Mouse (Mus musculus) liver, adult 2 months (tissue): ENCODE measurements around the gene Napa. TPM values are rescaled to one million over a fixed set of nuclear protein-coding genes. Genes with fewer than 3 reads are reported as not detected.

Source experiments
- DNase-seq: peaks from one replicate; pipeline ENCODE4 v3.0.0-alpha.2; 2011; ENCODE audit warnings: low read depth, low spot score; ENCODE audit errors: extremely low read depth
- H3K27ac ChIP-seq: fragments of 200-500 bp; replicated peaks from 2 replicates; pipeline ENCODE4 v1.5.1; 2012; ENCODE audit warnings: low read depth, mild to moderate bottlenecking, control low read depth, inconsistent platforms, low read length; ENCODE audit not compliant: insufficient read depth
- H3K27me3 ChIP-seq: fragments of 200-500 bp; 2 replicates; pipeline ENCODE4 v1.6.1; 2012; ENCODE audit warnings: mild to moderate bottlenecking, moderate library complexity, low read length, inconsistent platforms; ENCODE audit not compliant: control insufficient read depth, insufficient read depth
- H3K36me3 ChIP-seq: fragments of 200-500 bp; 2 replicates; pipeline ENCODE4 v1.6.1; 2012; ENCODE audit warnings: low read length, inconsistent platforms; ENCODE audit not compliant: control insufficient read depth, insufficient read depth
- H3K4me1 ChIP-seq: fragments of 200-500 bp; 2 replicates; pipeline ENCODE4 v1.6.1; 2011; ENCODE audit warnings: low read length; ENCODE audit not compliant: control insufficient read depth, insufficient read depth
- H3K4me3 ChIP-seq: fragments of 200-500 bp; 2 replicates; pipeline ENCODE4 v1.5.1; 2011; ENCODE audit warnings: low read depth, mild to moderate bottlenecking, control low read depth, low read length, moderate library complexity; ENCODE audit not compliant: insufficient read depth
- H3K79me2 ChIP-seq: fragments of 200-500 bp; 2 replicates; pipeline ENCODE4 v1.6.1; 2012; ENCODE audit warnings: inconsistent platforms, mild to moderate bottlenecking, low read length, moderate library complexity; ENCODE audit not compliant: control insufficient read depth, insufficient read depth
- H3K9ac ChIP-seq: fragments of 200-500 bp; 2 replicates; pipeline ENCODE4 v1.6.1; 2012; ENCODE audit warnings: low read depth, mild to moderate bottlenecking, control low read depth, inconsistent platforms, low read length
- CTCF ChIP-seq: fragments of 200-500 bp; IDR thresholded peaks from 2 replicates; pipeline ENCODE4 v1.5.1; 2011; ENCODE audit warnings: low read depth, low read length, control low read depth
- POLR2A ChIP-seq: fragments of 200-500 bp; IDR thresholded peaks from 2 replicates; pipeline ENCODE4 v1.6.1; 2011; ENCODE audit warnings: low read length, control low read depth; ENCODE audit not compliant: insufficient read depth; ENCODE audit errors: extremely low read depth
- WGBS: fragments of 180-500 bp; shearing (Covaris S2); methylation state at CpG from one replicate; pipeline ENCODE4 v1.1.7; 2018; 5-methylcytosine and 5-hydroxymethylcytosine counted together
- polyA plus RNA-seq: library from polyadenylated mRNA; depleted of rRNA; stranded (reverse); fragments of >200 nt; gene quantifications from 2 replicates; pipeline ENCODE4 v1.2.3, GENCODE M21; 2012
- total RNA-seq: library from RNA; depleted of rRNA; stranded (reverse); fragments of >200 nt; gene quantifications from 2 replicates; pipeline ENCODE4 v1.2.3, GENCODE M21; 2014

Gene Napa
- total and polyA plus RNA-seq, 2 experiments: 47.4 to 146 TPM

- peaks cover 13% of the 10 kb centered on the region for H3K4me1 ChIP-seq
- H3K27me3 ChIP-seq: no peaks in the 10 kb centered on the region
- peak overlapping the region; percentile 69 for H3K4me3 ChIP-seq
- peaks cover 3% of the 10 kb centered on the region; the same call in 1 of the 2 replicates for H3K79me2 ChIP-seq
- H3K9ac ChIP-seq: peak overlapping the region; percentile 86
- H3K27ac ChIP-seq: peak overlapping the region; percentile 94
- peak; percentile 89 for DNase-seq
- no peaks in the 10 kb centered on the region for H3K36me3 ChIP-seq
- WGBS: under 1% methylated on average over 24 of the region's 24 CpGs
- 0 out of 2 replicates have a peak, but pooled peaks have one; percentile 41 for TF ChIP-seq POLR2A
- TF ChIP-seq CTCF: no peak
Measured at GRCm38 (mm10) chr7:16052684-16053083, 45.6 kb upstream of the Napa start.

GRCm38 (mm10) chr7:16053105-16053504, 45.2 kb upstream of the Napa start:
- peaks cover 3% of the 10 kb centered on the region; the same call in 1 of the 2 replicates for H3K79me2 ChIP-seq
- no peak for TF ChIP-seq CTCF
- TF ChIP-seq POLR2A: no peak
- H3K27ac ChIP-seq: no peak overlapping the region
- H3K27me3 ChIP-seq: no peaks in the 10 kb centered on the region
- H3K4me3 ChIP-seq: peak overlapping the region; percentile 11; the same call in 1 of the 2 replicates
- no peaks in the 10 kb centered on the region for H3K36me3 ChIP-seq
- WGBS: 9% methylated on average over 6 of the region's 6 CpGs
- no peak overlapping the region for H3K9ac ChIP-seq
- H3K4me1 ChIP-seq: peaks cover 13% of the 10 kb centered on the region
- no peak for DNase-seq

GRCm38 (mm10) chr7:16054966-16055365, 43.3 kb upstream of the Napa start:
- no peak for TF ChIP-seq POLR2A
- no peak for TF ChIP-seq CTCF
- Histone ChIP-seq H3K36me3 (no peaks in the 10 kb centered on the region), H3K27ac (no peak overlapping the region), H3K27me3 (no peaks in the 10 kb centered on the region), H3K9ac (no peak overlapping the region), H3K4me3 (no peak overlapping the region), H3K4me1 (peaks cover 6% of the 10 kb centered on the region), H3K79me2 (0 out of 2 replicates have a peak, but pooled peaks cover 3% of the 10 kb centered on the region)
- no peak for DNase-seq
- 77% methylated on average over 4 of the region's 4 CpGs for WGBS

GRCm38 (mm10) chr7:16055665-16056064, 42.6 kb upstream of the Napa start:
- 88% methylated on average over 6 of the region's 6 CpGs for WGBS
- H3K27ac ChIP-seq: no peak overlapping the region
- DNase-seq: no peak

GRCm38 (mm10) chr7:16056459-16057135, 41.7 kb upstream of the Napa start:
- H3K9ac ChIP-seq: no peak overlapping the region
- no peaks in the 10 kb centered on the region for H3K36me3 ChIP-seq
- H3K27ac ChIP-seq: no peak overlapping the region
- peaks cover 5% of the 10 kb centered on the region; the same call in 1 of the 2 replicates for H3K27me3 ChIP-seq
- WGBS: 14% methylated on average over 5 of the region's 5 CpGs
- TF ChIP-seq POLR2A (no peak), CTCF (peak; percentile 43)
- H3K4me3 ChIP-seq: no peak overlapping the region
- peak; percentile 40 for DNase-seq
- H3K79me2 ChIP-seq: no peaks in the 10 kb centered on the region
- H3K4me1 ChIP-seq: peaks cover 4% of the 10 kb centered on the region

More at GRCm38 (mm10) chr7:16055665-16056064, 42.6 kb upstream of the Napa start:
- Histone ChIP-seq H3K4me3 (no peak overlapping the region), H3K36me3 (no peaks in the 10 kb centered on the region), H3K4me1 (peaks cover 5% of the 10 kb centered on the region), H3K27me3 (no peaks in the 10 kb centered on the region), H3K9ac (no peak overlapping the region), H3K79me2 (0 out of 2 replicates have a peak, but pooled peaks cover under 1% of the 10 kb centered on the region)
- no peak for TF ChIP-seq POLR2A
- TF ChIP-seq CTCF: no peak

- Histone ChIP-seq H3K79me2 (no peaks in the 10 kb centered on the region), H3K4me3 (no peak overlapping the region), H3K27ac (no peak overlapping the region), H3K36me3 (no peaks in the 10 kb centered on the region), H3K9ac (no peak overlapping the region), H3K4me1 (peaks cover 1% of the 10 kb centered on the region; the same call in 1 of the 2 replicates), H3K27me3 (peaks cover 9% of the 10 kb centered on the region)
- TF ChIP-seq POLR2A: no peak
- TF ChIP-seq CTCF: no peak
- DNase-seq: no peak
- 73% methylated on average over 2 of the region's 2 CpGs for WGBS
Measured at GRCm38 (mm10) chr7:16057136-16057534, 41.1 kb upstream of the Napa start.
